Mouse (Mus musculus) forebrain, embryonic 12.5 days (tissue): ENCODE measurements around the gene Exosc2. TPM values are rescaled to one million over a fixed set of nuclear protein-coding genes. Genes with fewer than 3 reads are reported as not detected.
A peak's percentile ranks its signal among the peaks of the same experiment; 100 is the strongest.

Experiments used
- ATAC-seq: fragments of 200-750 bp; cut with Nextera tagmentation; 2 replicates; pipeline ENCODE4 v1.8.0; 2017; ENCODE audit warnings: moderate TSS enrichment; ENCODE audit not compliant: low FRiP score
- H3K27ac ChIP-seq: fragments of 300-500 bp; sonication (generic); 2 replicates; pipeline ENCODE4 v1.5.1; 2016; ENCODE audit warnings: mild to moderate bottlenecking
- H3K27me3 ChIP-seq: fragments of 300-500 bp; sonication (generic); 2 replicates; pipeline ENCODE4 v1.6.1; 2016; ENCODE audit warnings: mild to moderate bottlenecking
- H3K36me3 ChIP-seq: fragments of 300-500 bp; sonication (generic); replicated peaks from 2 replicates; pipeline ENCODE4 v1.6.1; 2016; ENCODE audit warnings: mild to moderate bottlenecking
- H3K4me1 ChIP-seq: fragments of 300-500 bp; sonication (generic); 2 replicates; pipeline ENCODE4 v1.6.1; 2016
- H3K4me2 ChIP-seq: fragments of 300-500 bp; sonication (generic); 2 replicates; pipeline ENCODE4 v1.6.1; 2016; ENCODE audit warnings: mild to moderate bottlenecking, moderate library complexity
- H3K4me3 ChIP-seq: fragments of 300-500 bp; sonication (generic); replicated peaks from 2 replicates; pipeline ENCODE4 v1.5.1; 2016; ENCODE audit warnings: mild to moderate bottlenecking
- H3K9ac ChIP-seq: fragments of 300-500 bp; sonication (generic); 2 replicates; pipeline ENCODE4 v1.6.1; 2016; ENCODE audit warnings: mild to moderate bottlenecking
- H3K9me3 ChIP-seq: fragments of 300-500 bp; sonication (generic); 2 replicates; pipeline ENCODE4 v1.6.1; 2016
- WGBS: fragments of 180-500 bp; shearing (Covaris S2); methylation state at CpG from one replicate; pipeline ENCODE4 v1.1.7; 2016; 5-methylcytosine and 5-hydroxymethylcytosine counted together
- polyA plus RNA-seq: library from polyadenylated mRNA; unstranded; fragments of >200 nt; fragmentation: Nextera tagmentation; extraction: Ambion mirVana; gene quantifications from 2 replicates; pipeline ENCODE4 v1.2.1, GENCODE M21; 2016

The Exosc2 gene
- 57.8 and 60.7 TPM in 2 replicates for polyA plus RNA-seq

DNA sequence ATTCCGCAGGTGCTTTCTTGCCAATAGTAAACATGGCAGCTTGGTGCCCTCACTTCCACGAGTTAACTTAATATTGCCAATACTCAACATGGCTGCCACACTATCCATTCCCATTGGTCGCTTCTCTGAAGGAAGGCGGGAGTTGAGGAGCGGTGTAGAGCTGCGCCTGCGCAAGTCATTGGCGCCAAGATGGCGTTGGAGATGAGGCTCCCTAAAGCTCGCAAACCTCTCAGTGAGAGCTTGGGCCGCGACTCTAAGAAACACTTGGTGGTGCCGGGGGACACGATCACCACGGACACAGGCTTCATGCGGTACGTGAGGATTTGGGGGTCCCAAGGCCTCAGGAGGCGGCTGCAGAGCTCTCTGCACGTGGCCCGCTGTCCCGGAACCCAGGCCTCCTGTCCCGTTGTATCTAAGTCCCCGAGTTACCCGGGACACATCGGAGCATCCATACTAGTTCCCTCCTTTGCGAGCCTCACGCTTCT lies at the start of gene Exosc2:
Gene Exosc2 (plus strand): TSS at position 165 of the 485 bp plus-strand sequence.
- H3K4me2 ChIP-seq = peak within 1 kb of the TSS; percentile 79
- WGBS = under 1% methylated on average over 27 of the region's 27 CpGs
- peaks cover 27% of the 10 kb centered on the region for H3K4me1 ChIP-seq
- peak; percentile 98 for ATAC-seq
- H3K36me3 ChIP-seq = peaks cover 32% of the 10 kb centered on the region
- H3K4me3 ChIP-seq = peak within 1 kb of the TSS; percentile 70
- H3K27ac ChIP-seq = no peak within 1 kb of the TSS
- peak within 1 kb of the TSS; percentile 80 for H3K9ac ChIP-seq
- H3K9me3 ChIP-seq = no peaks in the 10 kb centered on the region
- H3K27me3 ChIP-seq = peaks cover 3% of the 10 kb centered on the region; the same call in 1 of the 2 replicates

DNA sequence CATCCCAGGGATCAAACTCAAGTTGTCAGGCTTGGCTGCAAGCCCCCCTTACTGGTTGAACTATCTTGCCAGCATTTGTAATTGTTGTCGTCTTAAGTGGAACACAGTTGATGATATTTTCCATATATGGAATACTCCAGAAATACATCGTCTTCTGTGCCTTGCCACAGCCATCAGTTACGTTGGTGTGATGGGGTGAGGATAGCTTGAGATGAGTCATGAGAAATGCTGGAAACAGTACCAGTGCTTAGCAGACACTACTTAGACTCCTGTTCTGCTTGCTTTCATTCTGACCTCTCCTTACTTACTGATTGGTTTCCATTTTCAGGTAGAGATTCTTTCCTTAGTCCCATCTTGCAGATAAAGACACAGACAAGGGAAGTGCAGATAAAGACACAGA lies 37.0 kb upstream of the Exosc2 start:
- Histone ChIP-seq H3K9ac (no peak overlapping the region), H3K27me3 (peaks cover 81% of the 10 kb centered on the region), H3K4me3 (no peak overlapping the region), H3K36me3 (no peaks in the 10 kb centered on the region), H3K27ac (no peak overlapping the region), H3K4me2 (no peak overlapping the region), H3K9me3 (no peaks in the 10 kb centered on the region), H3K4me1 (peaks cover 33% of the 10 kb centered on the region)
- no peak for ATAC-seq
- 77% methylated on average over 3 of the region's 3 CpGs for WGBS

DNA sequence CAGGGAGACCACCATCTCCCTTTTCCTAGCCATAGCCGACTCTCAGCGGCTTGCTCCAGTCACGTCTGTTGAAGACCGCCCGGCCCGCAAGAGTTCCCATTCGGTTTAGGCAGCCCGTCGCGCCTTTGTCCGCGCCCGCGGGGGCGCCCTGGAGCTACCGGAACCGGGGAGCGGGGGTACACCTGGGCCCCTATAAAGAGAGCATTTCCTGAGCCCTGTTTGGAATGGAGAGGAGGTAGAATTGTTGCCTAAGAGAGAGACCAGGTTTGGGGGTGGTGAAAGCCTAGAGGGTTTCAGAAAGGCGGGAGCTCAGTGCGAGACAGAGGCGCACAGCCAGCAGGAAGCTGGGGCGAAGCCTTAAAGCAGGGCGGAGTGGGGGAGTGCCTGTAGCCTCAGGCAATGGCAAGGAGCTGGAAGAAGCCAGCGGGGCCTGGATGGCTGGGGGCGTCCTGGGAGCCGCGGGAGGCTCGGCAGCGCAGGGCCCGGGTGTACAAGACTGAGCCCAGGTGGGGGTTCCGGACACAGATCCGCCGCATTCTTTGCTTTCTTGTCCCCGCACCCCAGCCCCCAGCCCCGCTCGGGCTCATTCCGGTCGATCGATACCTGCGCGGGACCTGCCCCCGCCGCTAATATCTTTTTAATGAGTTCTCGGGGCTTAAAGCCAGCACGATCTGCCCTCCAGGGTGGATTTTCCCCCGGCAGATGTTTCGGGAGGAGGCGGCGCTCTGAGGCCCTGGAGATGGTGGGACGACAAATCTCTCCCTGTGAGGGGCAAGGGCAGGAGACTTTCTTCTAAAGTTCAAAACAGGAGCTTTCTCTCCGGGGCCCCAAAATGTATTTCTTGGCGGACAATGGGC lies 35.0 kb upstream of the Exosc2 start:
- H3K27me3 ChIP-seq = peaks cover 99% of the 10 kb centered on the region
- under 1% methylated on average over 52 of the region's 52 CpGs for WGBS
- H3K4me1 ChIP-seq = peaks cover 51% of the 10 kb centered on the region
- peak overlapping the region; percentile 47; the same call in 1 of the 2 replicates for H3K9ac ChIP-seq
- H3K36me3 ChIP-seq = no peaks in the 10 kb centered on the region
- 0 out of 2 replicates have a peak overlapping the region, but pooled peaks have one; percentile 65 for H3K27ac ChIP-seq
- ATAC-seq = no peak
- peak overlapping the region; percentile 37 for H3K4me3 ChIP-seq
- H3K4me2 ChIP-seq = peak overlapping the region; percentile 67
- no peaks in the 10 kb centered on the region for H3K9me3 ChIP-seq

DNA sequence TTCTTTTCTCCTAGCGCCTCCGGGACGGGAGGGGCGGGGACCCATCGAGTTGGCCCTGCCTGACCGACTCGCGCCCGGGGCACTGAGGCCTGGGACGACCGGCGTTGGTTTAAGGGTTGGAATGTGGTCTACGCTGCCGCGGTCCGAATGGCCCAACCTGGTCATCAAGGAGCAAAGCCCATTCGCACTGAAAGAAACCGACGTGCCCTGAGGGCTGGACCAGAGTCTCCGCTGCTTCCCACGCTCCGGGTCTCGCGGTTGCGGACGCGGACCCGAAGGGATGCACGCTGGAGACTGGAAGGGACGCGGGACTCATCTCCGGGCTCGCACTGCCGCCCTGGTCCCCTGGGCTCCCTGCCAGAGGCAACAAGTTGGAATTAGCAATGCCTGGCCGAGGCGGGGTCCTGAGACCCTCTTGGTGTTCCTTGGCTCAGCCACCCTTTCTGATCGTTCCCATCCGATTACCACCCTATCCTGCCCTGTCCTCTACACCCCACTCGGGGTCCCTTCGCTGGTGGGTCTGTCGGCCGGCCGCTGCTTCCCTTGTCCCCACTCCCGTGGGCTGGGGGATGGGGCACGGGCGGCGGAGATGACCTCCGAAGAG lies 34.3 kb upstream of the Exosc2 start:
- peak overlapping the region; percentile 65 for H3K27ac ChIP-seq
- H3K4me1 ChIP-seq = peaks cover 58% of the 10 kb centered on the region
- ATAC-seq = peak; percentile 35
- WGBS = 0% methylated on average over 48 of the region's 48 CpGs
- H3K9ac ChIP-seq = peak overlapping the region; percentile 47
- peaks cover 100% of the 10 kb centered on the region for H3K27me3 ChIP-seq
- H3K4me2 ChIP-seq = peak overlapping the region; percentile 67
- H3K9me3 ChIP-seq = no peaks in the 10 kb centered on the region
- no peaks in the 10 kb centered on the region for H3K36me3 ChIP-seq
- H3K4me3 ChIP-seq = peak overlapping the region; percentile 37

DNA sequence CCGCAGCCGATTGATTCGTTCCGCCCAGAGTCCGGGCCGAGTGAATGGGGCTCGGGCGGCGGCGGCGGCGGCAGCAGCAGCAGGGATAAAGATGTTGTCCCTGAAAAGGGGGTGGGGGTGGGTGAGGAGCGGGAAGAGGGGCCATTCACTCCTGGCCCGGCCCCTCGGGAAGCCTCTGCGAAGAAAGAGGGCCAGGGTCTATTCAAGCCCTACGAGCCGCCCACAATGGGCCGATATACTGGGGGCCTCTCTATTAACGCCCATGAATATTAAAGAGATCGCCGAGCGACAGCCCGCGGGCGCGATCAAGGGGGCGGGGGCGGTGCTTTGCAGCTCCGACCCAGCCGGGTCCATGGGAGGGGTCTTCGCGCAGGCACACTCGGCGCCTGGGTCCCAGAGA lies 33.8 kb upstream of the Exosc2 start:
- under 1% methylated on average over 35 of the region's 35 CpGs for WGBS
- Histone ChIP-seq H3K9ac (peak overlapping the region; percentile 47), H3K27ac (peak overlapping the region; percentile 65), H3K36me3 (no peaks in the 10 kb centered on the region), H3K4me2 (peak overlapping the region; percentile 67), H3K4me1 (peaks cover 64% of the 10 kb centered on the region), H3K27me3 (peaks cover 100% of the 10 kb centered on the region), H3K9me3 (no peaks in the 10 kb centered on the region), H3K4me3 (peak overlapping the region; percentile 37)
- peak; percentile 83 for ATAC-seq

DNA sequence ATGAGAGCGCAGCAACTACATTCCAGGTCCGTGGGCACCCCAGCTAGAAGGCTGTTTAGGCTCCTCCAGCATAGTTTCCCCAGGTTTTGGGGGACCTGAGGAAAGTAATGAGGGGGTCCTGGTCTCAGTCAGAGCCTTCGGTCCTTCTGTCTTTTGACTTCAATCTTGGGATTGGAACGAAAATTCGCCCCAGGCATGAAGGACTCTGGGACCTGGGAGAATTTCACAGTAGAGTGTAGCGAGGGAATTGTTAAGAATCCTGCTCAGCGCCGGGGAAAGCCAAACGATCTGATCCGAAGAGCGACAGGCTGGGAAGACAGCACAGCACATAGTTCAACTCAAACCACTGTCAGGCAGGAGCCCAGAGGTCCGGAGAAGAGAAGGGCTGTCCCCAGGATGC lies 33.2 kb upstream of the Exosc2 start:
- ATAC-seq = no peak
- Histone ChIP-seq H3K4me2 (peak overlapping the region; percentile 67), H3K36me3 (no peaks in the 10 kb centered on the region), H3K4me1 (peaks cover 69% of the 10 kb centered on the region), H3K4me3 (peak overlapping the region; percentile 37), H3K9ac (no peak overlapping the region; the same call in 1 of the 2 replicates), H3K9me3 (no peaks in the 10 kb centered on the region), H3K27me3 (peaks cover 100% of the 10 kb centered on the region), H3K27ac (no peak overlapping the region)
- WGBS = under 1% methylated on average over 12 of the region's 12 CpGs

DNA sequence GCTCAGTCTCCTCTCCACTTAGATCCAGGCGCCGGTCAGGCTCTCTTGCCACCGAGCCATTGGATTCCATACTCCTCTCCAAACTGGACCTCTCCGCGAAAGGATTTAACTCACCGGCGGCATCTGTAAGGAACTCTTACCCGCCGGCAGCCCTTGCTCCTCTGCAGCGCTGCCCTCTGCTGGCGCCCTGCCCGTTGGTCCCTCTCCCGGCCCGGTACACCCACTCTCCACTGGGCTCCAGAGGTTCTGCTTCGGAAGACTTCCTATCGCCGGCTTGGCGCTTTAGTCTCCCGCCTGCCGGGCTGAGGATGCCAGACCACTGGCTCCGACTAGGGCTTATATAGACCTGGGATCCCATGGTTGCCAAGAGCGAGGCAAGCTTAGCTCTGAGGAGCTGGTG lies 32.7 kb upstream of the Exosc2 start:
- Histone ChIP-seq H3K9me3 (no peaks in the 10 kb centered on the region), H3K27ac (no peak overlapping the region), H3K4me2 (peak overlapping the region; percentile 67), H3K9ac (no peak overlapping the region), H3K4me1 (peaks cover 73% of the 10 kb centered on the region), H3K4me3 (peak overlapping the region; percentile 37), H3K36me3 (no peaks in the 10 kb centered on the region), H3K27me3 (peaks cover 100% of the 10 kb centered on the region)
- under 1% methylated on average over 22 of the region's 22 CpGs for WGBS
- no peak for ATAC-seq

DNA sequence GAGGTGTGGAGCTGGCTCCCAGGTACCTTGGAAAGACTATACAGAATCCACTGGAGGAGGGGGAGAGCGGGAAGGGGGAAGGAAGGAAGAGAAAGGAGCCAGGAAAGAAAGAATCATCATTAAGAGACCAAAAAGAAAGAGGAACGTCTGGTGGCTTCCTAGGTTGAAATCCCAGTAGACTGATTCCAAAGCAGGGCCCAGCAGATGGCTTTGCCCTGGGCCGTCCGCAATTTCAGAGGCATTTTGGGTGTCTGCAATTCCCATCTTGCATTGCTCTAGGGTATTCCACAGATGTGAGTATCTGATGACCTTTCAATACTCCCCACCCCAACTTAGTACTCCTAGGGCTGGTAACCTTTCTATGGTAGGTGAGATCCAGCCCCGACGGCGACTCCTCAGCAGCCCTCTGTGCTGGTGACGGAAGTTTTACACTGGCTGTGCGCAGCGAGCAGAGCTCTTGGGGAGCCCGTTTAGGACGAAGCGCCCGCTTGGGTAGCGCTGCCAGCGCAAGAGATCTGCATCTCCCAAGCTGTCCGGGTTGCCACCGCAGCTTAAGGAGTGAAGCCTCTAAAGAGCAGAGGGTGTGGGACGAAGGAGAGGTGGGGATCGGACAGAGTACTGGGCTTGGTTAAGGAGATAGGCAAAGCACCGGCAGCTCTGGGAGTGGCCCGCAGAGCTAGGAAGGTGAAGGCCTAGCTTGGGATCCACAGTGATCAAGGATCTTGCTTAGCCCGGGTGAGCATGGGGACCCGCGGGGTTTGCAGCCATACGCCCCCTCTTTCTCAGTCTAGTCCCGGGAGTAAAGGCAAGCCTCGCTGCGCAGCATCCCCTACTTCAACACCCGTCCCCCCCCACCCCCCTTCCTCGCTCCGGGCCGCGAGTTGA lies 31.7 kb upstream of the Exosc2 start:
- peak overlapping the region; percentile 67 for H3K4me2 ChIP-seq
- 1% methylated on average over 34 of the region's 34 CpGs for WGBS
- H3K27me3 ChIP-seq = peaks cover 100% of the 10 kb centered on the region
- peak overlapping the region; percentile 37 for H3K4me3 ChIP-seq
- H3K9me3 ChIP-seq = no peaks in the 10 kb centered on the region
- H3K27ac ChIP-seq = no peak overlapping the region
- 0 out of 2 replicates have a peak overlapping the region, but pooled peaks have one; percentile 8 for H3K9ac ChIP-seq
- H3K36me3 ChIP-seq = no peaks in the 10 kb centered on the region
- H3K4me1 ChIP-seq = peaks cover 73% of the 10 kb centered on the region
- no peak for ATAC-seq

DNA sequence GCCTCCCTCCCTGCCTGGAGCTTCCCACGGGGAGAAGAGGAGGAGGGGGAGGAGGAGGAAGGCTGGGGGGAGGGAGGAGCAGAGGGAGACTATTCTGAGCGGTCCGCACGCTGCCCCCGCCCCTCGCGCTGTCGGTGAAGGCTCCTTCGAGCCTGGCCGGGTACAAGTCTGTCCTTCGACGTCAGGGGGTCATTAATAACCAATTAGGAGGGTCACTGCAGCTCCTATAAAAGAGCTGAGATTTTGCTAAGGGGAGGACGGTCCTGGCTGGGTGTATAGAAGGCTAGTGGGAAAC lies 31.1 kb upstream of the Exosc2 start:
- Histone ChIP-seq H3K4me2 (peak overlapping the region; percentile 46), H3K27me3 (peaks cover 100% of the 10 kb centered on the region), H3K4me1 (peaks cover 73% of the 10 kb centered on the region), H3K9ac (0 out of 2 replicates have a peak overlapping the region, but pooled peaks have one; percentile 8), H3K36me3 (no peaks in the 10 kb centered on the region), H3K4me3 (peak overlapping the region; percentile 27), H3K27ac (no peak overlapping the region), H3K9me3 (no peaks in the 10 kb centered on the region)
- 0% methylated on average over 12 of the region's 13 CpGs for WGBS
- ATAC-seq = no peak

DNA sequence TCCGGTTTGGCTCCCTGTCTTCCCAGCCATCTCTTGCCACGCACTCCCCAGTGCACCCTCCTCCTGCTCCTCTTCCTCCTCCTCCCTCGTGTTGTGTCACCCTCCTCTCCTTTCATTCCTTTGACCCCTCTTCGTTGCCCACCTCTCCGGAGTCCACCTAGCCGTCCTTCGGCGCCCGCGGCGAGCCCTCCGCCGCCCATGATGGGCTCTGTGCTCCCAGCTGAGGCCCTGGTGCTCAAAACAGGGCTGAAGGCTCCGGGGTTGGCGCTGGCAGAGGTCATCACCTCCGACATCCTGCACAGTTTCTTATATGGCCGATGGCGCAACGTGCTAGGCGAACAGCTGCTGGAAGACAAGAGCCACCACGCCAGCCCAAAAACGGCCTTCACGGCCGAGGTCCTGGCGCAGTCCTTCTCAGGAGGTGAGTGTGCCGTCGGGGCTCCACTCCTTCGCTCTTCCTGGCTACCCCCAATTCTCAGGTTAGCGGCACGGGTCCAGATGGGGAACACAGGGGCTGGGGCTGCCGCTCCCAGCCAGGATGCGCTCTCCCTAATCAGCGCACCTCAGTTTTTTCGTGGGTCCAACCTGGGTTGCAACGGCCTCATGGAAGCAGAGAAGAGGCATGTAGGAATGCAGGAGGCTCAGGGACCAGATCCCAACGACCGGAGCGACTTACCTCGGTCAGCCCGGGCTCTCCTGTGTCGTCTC lies 30.5 kb upstream of the Exosc2 start, which contains the start of gene Prdm12:
Gene Prdm12 (plus strand): TSS at position 137 of the 708 bp plus-strand sequence.
- WGBS = under 1% methylated on average over 41 of the region's 41 CpGs
- H3K27me3 ChIP-seq = peaks cover 100% of the 10 kb centered on the region
- no peak for ATAC-seq
- H3K4me3 ChIP-seq = peak within 1 kb of the TSS; percentile 27
- H3K36me3 ChIP-seq = no peaks in the 10 kb centered on the region
- H3K4me2 ChIP-seq = peak within 1 kb of the TSS; percentile 46
- peak within 1 kb of the TSS; percentile 50; the same call in 1 of the 2 replicates for H3K27ac ChIP-seq
- H3K9me3 ChIP-seq = no peaks in the 10 kb centered on the region
- peak within 1 kb of the TSS; percentile 8 for H3K9ac ChIP-seq
- H3K4me1 ChIP-seq = peaks cover 69% of the 10 kb centered on the region
